Mouse (Mus musculus) inflammation-experienced regulatory T-cells, adult 6 months (primary cell): ENCODE results near the gene Taar9. TPM values are rescaled to one million over a fixed set of nuclear protein-coding genes. Genes with fewer than 3 reads are reported as not detected.
"Not testable (repeated sequence)": the region's sequence is repeated elsewhere in the genome, so short reads cannot be mapped to it uniquely, and the experiment has no call there.

ENCODE experiments used
- ATAC-seq: one replicate; pipeline ENCODE4 v1.8.0; 2017
- polyA plus RNA-seq, 3 experiments: library from polyadenylated mRNA; unstranded; fragments of 100-300 nt; shearing (Covaris generic); gene quantifications; one replicate each; pipeline ENCODE4 v1.2.1; 2017

The Taar9 gene
- polyA plus RNA-seq, 3 experiments from 2014 or later = not detected

GRCm38 (mm10) chr10:24074751-24075150 lies 34.6 kb downstream of the Taar9 start:
- not testable (repeated sequence) for ATAC-seq

DNA sequence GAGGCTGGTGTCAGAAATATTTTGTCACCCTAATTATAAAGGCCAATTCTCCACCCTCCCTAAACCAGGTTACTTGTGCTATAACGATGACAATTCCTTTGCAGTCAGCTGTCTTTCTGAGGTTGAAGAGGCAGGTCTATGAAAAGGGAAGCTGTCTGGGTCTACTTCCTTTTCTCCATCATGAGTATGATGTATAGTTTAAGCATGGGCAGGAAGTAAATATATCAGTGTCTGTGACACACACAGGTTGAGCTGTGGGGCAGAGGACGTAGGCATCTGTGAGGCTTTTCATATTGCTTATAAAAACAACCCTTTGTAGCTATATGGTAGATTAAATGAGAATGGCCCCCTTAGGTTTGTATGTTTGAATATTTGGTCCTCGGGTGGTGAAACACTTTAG lies 50.3 kb downstream of the Taar9 start:
- ATAC-seq = no peak

Other genes starting within 250 kb of the Taar9 start
- not detected for gene Vnn1, start 214.8 kb downstream of the Taar9 start, polyA plus RNA-seq
- gene Taar1, start 189.2 kb downstream of the Taar9 start, polyA plus RNA-seq = not detected
- not detected for gene Taar2, start 171.0 kb downstream of the Taar9 start, polyA plus RNA-seq
- not detected for gene Taar3, start 160.0 kb downstream of the Taar9 start, polyA plus RNA-seq
- gene Taar4, start 149.0 kb downstream of the Taar9 start, polyA plus RNA-seq = not detected
- gene Taar5, start 138.8 kb downstream of the Taar9 start, polyA plus RNA-seq = not detected
- gene Taar6, start 123.9 kb downstream of the Taar9 start, polyA plus RNA-seq = not detected
- not detected for gene Taar7a, start 116.1 kb downstream of the Taar9 start, polyA plus RNA-seq
- not detected for gene Taar7b, start 109.6 kb downstream of the Taar9 start, polyA plus RNA-seq
- not detected for gene Taar7d, start 82.3 kb downstream of the Taar9 start, polyA plus RNA-seq
- not detected for gene Taar7e, start 71.9 kb downstream of the Taar9 start, polyA plus RNA-seq
- gene Taar7f, start 60.0 kb downstream of the Taar9 start, polyA plus RNA-seq = not detected
- gene Taar8a, start 33.0 kb downstream of the Taar9 start, polyA plus RNA-seq = not detected
- gene Taar8b, start 17.2 kb downstream of the Taar9 start, polyA plus RNA-seq = not detected
- not detected for gene Taar8c, start 7.6 kb downstream of the Taar9 start, polyA plus RNA-seq
- 10 to 100 TPM; 21.5 to 33.8 (median 23.1) TPM for gene Stx7, start 39.8 kb upstream of the Taar9 start, polyA plus RNA-seq
- not detected for gene Moxd1, start 114.0 kb upstream of the Taar9 start, polyA plus RNA-seq